Mouse (Mus musculus): Measurements from ENCODE around the gene Hic1.
A peak's percentile ranks its signal among the peaks of the same experiment; 100 is the strongest.

GRCm38 (mm10) chr11:75190371-75190724 is 21.0 kb upstream of the Hic1 start:
- peak; percentile 15 for TF ChIP-seq POLR2A (IDR thresholded peaks at IDR 0.05; ENCODE audit: insufficient read depth, low read length)
- peak; percentile 9 for TF ChIP-seq CTCF (IDR thresholded peaks at IDR 0.05; ENCODE audit: low read depth, low read length)
- peak; percentile 69 for TF ChIP-seq EP300 (IDR thresholded peaks at IDR 0.05; ENCODE audit: insufficient read depth, low read depth, low read length)
